Mouse (Mus musculus): ENCODE measurements at regions not wholly inside any gene's neighbourhood (a gene's known extent, or its start where the extent isn't known, plus 50 kb on each side); places are given as distances from the start of the nearest gene placed in this dataset.

DNA sequence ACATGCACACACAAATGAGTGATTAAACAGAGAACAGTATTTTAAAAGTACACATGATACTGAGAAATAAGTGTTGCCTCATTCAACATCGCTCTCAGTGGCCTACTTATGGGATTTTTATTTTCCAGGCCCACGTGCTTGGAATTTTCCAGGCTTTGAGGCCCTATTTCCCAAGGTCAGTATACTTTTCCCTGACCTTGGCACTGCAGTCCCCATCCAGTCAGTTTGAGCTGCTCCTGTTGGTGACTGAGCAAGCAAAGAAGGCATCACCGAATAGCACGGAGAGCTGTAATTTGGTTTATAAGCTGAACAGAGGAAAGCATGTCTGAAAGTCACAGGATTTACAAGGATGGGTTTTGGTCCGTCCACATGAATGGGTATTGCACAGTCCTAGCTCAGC is 61.4 kb upstream of the Arhgap5 start:
- TF ChIP-seq CTCF (IDR thresholded peaks at IDR 0.05), result no peak
- TF ChIP-seq EP300 (IDR thresholded peaks at IDR 0.05; ENCODE audit: insufficient read depth, low read depth, low read length), result no peak
- no peak for TF ChIP-seq POLR2A (IDR thresholded peaks at IDR 0.05; ENCODE audit: insufficient read depth, low read depth, low read length)

All from heart, adult 2 months (tissue).